Mouse (Mus musculus) lung, postnatal 0 days (tissue): ENCODE data around the gene Fgfr1op.
"Not testable (repeated sequence)": the region's sequence is repeated elsewhere in the genome, so short reads cannot be mapped to it uniquely, and the experiment has no call there.

Experiments used
- CTCF ChIP-seq: IDR thresholded peaks from 2 replicates; pipeline ENCODE4 v1.5.1; 2016; ENCODE audit warnings: antibody characterized with exemption, mild to moderate bottlenecking
- EP300 ChIP-seq: IDR thresholded peaks from 2 replicates; pipeline ENCODE4 v1.6.1; 2016; ENCODE audit warnings: antibody characterized with exemption, mild to moderate bottlenecking, control low read depth

GRCm38 (mm10) chr17:8143802-8144673, 21.3 kb upstream of the Fgfr1op start:
- TF ChIP-seq CTCF, EP300: not testable (repeated sequence)
